Mouse (Mus musculus): ENCODE data around the gene Mbd6.
"Not testable (repeated sequence)": the region's sequence is repeated elsewhere in the genome, so short reads cannot be mapped to it uniquely, and the experiment has no call there.

The Mbd6 gene

DNA sequence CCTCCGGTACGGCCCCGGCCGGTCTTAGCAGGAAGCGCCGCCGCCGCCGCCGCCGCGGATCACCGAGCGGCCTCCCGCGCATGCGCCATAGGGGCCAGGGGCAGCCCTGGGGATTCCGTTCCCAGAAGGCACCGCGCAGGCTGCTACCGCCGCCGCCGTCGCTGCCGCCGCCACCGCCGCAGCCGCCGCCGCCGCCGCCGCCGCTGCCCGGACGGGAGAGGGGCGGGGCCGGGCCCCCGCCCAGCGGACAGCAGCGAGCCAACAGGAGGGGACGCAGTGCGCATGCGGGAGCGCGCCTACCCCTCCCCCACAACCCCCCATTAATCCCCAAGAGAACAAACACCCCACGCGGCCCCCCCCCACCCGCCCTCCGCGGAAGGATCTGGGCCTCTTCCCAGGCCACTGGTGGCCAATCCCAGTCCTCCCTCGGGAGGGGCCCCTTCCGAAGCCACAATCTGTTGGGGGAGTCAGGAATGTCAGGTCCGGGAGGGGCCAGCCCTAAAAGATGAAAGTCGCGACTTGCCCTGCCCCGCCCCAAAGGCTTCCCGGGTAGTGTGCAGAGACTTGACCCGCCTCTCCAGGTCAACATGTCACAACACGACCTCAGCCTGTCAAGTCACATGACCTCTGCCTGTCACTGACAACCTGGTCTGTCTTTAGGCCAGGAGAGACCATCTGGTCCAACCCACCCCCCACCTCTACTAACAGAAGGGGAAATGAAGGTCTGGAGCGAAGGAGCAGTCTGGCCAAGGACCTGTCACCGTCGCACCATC, at the start of gene Mbd6:
Mbd6 (minus strand) TSS at position 219 of the 773 bp plus-strand sequence.
- peak; percentile 95 for DNase-seq (ENCODE audit: low read depth)

DNA sequence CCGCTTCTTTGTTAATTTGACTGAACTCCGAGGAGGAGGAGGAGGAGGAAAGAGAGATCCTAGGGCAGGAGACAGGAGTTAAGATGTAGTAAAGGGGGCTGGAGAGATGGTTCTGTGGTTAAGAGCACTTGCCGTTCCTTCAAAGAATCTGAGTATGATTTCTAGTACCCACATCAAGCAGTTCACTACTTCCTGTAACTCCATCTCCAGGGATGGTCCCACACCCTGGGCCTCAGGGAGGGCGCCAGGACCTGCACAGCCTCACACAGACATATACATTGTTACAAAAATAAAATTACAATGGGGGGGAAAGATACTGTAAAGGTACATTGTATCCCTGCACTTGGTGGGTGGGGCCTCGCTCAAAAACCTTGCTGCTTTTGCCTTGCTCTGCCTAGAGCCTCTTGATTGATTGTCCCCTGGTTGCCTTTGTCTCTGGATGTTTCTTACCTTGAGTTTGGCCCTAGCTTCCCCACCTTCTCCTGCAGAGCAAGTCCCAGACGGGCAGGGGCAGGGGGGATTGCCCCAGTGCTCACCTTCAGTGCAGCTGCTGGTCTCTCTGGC, 48.8 kb upstream of the Mbd6 start:
- peak; percentile 70 for DNase-seq (ENCODE audit: low read depth)

GRCm38 (mm10) chr10:127336952-127337351, 48.1 kb upstream of the Mbd6 start:
- DNase-seq (ENCODE audit: low read depth), result no peak

GRCm38 (mm10) chr10:127335271-127335670, 46.5 kb upstream of the Mbd6 start:
- no peak for DNase-seq (ENCODE audit: low read depth)

- DNase-seq (ENCODE audit: low read depth), result peak; percentile 69
Measured at GRCm38 (mm10) chr10:127333152-127333551, 44.3 kb upstream of the Mbd6 start.

- peak; percentile 57 for DNase-seq (ENCODE audit: low read depth)
Measured at GRCm38 (mm10) chr10:127332211-127332874, 43.5 kb upstream of the Mbd6 start.

- no peak for DNase-seq (ENCODE audit: low read depth)
Measured at GRCm38 (mm10) chr10:127330212-127330611, 41.4 kb upstream of the Mbd6 start.

- DNase-seq (ENCODE audit: low read depth), result no peak
Measured at GRCm38 (mm10) chr10:127327461-127328145, 38.8 kb upstream of the Mbd6 start.

GRCm38 (mm10) chr10:127326828-127327227, 38.0 kb upstream of the Mbd6 start:
- no peak for DNase-seq (ENCODE audit: low read depth)

DNA sequence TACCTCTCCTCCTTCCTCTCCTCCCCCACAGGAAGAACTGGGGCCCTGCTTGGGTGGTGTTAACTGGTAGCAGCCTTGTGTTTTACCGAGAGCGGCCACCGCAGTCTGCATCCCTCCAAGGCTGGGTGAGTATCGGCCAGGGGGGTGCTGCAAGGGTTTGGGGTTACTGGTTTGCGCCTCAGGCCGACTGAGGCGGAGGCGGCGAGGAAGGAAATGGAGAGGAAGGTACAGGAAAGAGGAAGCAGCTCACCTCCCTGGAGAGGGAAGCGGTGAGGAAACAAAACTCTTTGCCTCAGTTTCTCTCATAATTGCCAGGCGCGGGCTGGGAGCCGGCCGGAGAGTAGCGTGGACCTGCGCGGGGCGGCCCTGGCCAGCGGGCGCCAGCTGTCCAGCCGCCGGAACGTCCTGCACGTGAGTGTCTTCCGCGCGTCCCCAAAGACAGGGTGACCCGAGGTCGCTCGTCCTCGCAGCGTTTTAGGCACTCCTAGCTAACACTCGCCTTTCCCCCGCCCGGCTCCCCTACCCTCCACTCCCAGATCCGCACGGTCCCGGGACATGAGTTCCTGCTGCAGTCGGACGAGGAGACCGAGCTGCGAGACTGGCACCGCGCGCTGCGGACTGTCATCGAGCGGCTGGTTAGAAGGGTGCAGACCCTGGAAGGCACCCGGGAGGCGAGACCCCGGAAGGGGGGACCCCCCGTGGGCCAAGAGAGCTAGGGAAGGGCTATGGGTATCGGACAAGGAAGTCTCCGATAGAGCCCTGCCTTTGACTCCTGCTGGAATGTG, 37.4 kb upstream of the Mbd6 start:
- no peak for DNase-seq (ENCODE audit: low read depth)

DNA sequence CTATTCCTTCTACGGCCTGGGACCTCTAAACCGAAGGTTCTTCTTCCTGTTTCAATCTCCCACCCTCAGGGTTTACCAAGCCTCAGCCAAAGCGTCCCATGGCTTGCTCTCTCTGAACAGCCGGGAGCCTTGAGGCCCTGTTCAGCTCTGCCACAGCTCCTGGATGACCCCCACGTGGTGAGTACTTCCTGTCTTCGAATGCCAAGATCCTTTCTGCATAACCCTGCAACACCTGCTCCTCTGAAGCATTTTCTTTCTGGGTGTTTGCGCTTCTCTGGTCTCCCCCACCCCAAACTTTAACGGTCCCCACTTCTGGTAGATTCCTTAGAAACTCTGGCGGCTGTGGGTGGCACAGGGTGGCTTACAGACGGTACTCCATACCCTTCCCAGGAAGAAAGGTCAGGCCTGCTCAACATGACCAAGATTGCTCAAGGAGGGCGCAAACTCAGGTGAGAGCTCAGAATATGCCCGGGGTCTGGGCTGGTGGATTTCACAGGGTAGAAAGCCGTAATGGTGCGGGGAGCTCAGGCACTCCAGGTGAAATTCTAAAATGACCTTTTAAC, 36.7 kb upstream of the Mbd6 start:
- peak; percentile 59 for DNase-seq (ENCODE audit: low read depth)

GRCm38 (mm10) chr10:127324495-127324894, 35.7 kb upstream of the Mbd6 start:
- DNase-seq (ENCODE audit: low read depth), result peak; percentile 93

GRCm38 (mm10) chr10:127323131-127323855, 34.5 kb upstream of the Mbd6 start:
- peak; percentile 51 for DNase-seq (ENCODE audit: low read depth)

GRCm38 (mm10) chr10:127322669-127323068, 33.9 kb upstream of the Mbd6 start:
- DNase-seq (ENCODE audit: low read depth), result no peak

- peak; percentile 58 for DNase-seq (ENCODE audit: low read depth)
Measured at GRCm38 (mm10) chr10:127322178-127322577, 33.4 kb upstream of the Mbd6 start.

- peak; percentile 76 for DNase-seq (ENCODE audit: low read depth)
Measured at GRCm38 (mm10) chr10:127321621-127322020, 32.8 kb upstream of the Mbd6 start, which contains the start of gene Arhgap9. Arhgap9 (plus strand) TSS chr10:127321964.

- no peak for DNase-seq (ENCODE audit: low read depth)
Measured at GRCm38 (mm10) chr10:127319969-127320368, 31.2 kb upstream of the Mbd6 start.

DNA sequence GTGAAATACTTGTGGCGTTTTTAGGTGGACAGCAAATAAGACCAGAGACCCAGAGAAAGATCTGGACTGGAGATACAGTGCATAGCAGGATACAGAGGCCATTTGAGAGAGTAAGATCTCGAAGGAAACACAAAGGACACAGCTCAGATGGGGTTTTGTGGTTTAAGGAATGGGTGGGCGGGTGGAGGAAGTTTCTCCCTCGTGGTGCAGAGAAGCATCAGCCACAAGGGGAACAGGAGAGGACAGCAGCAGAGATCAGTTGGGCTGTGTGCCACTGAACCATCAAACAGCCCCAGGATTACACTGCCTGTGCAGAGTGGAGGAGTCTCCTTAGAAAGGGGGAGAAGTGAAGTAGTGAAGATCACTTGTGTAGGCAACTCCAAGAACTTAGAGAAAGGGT, 29.2 kb upstream of the Mbd6 start:
- no peak for DNase-seq (ENCODE audit: low read depth)

GRCm38 (mm10) chr10:127317277-127317676, 28.5 kb upstream of the Mbd6 start:
- no peak for DNase-seq (ENCODE audit: low read depth)

- not testable (repeated sequence) for DNase-seq (ENCODE audit: low read depth)
Measured at GRCm38 (mm10) chr10:127314950-127315349, 26.1 kb upstream of the Mbd6 start.

GRCm38 (mm10) chr10:127313516-127313915, 24.7 kb upstream of the Mbd6 start:
- DNase-seq (ENCODE audit: low read depth), result not testable (repeated sequence)

Measured in naive thymus-derived CD4-positive, alpha-beta T cell, adult 2 months (primary cell).